Mouse (Mus musculus) hindbrain, embryonic 13.5 days (tissue): ENCODE measurements around the gene Tgfbr3l. TPM values are rescaled to one million over a fixed set of nuclear protein-coding genes. Genes with fewer than 3 reads are reported as not detected.

Experiments
- ATAC-seq: fragments of 200-750 bp; cut with Nextera tagmentation; 2 replicates; pipeline ENCODE4 v1.8.0; 2017; ENCODE audit warnings: moderate TSS enrichment; ENCODE audit not compliant: low FRiP score
- H3K27ac ChIP-seq: fragments of 300-500 bp; sonication (generic); 2 replicates; pipeline ENCODE4 v1.5.1; 2015; ENCODE audit warnings: inconsistent platforms, mild to moderate bottlenecking, moderate library complexity
- H3K27me3 ChIP-seq: fragments of 300-500 bp; sonication (generic); 2 replicates; pipeline ENCODE4 v1.6.1; 2015; ENCODE audit warnings: mild to moderate bottlenecking, inconsistent platforms
- H3K36me3 ChIP-seq: fragments of 300-500 bp; sonication (generic); 2 replicates; pipeline ENCODE4 v1.6.1; 2015; ENCODE audit warnings: mild to moderate bottlenecking, inconsistent platforms
- H3K4me1 ChIP-seq: fragments of 300-500 bp; sonication (generic); replicated peaks from 2 replicates; pipeline ENCODE4 v1.6.1; 2015; ENCODE audit warnings: inconsistent platforms
- H3K4me2 ChIP-seq: fragments of 300-500 bp; sonication (generic); 2 replicates; pipeline ENCODE4 v1.6.1; 2015; ENCODE audit warnings: inconsistent platforms, mild to moderate bottlenecking, moderate library complexity
- H3K4me3 ChIP-seq: fragments of 300-500 bp; sonication (generic); 2 replicates; pipeline ENCODE4 v1.5.1; 2015; ENCODE audit warnings: mild to moderate bottlenecking, inconsistent platforms
- H3K9ac ChIP-seq: fragments of 300-500 bp; sonication (generic); 2 replicates; pipeline ENCODE4 v1.6.1; 2015; ENCODE audit warnings: mild to moderate bottlenecking, inconsistent platforms
- H3K9me3 ChIP-seq: fragments of 300-500 bp; sonication (generic); 2 replicates; pipeline ENCODE4 v1.6.1; 2016; ENCODE audit warnings: inconsistent platforms
- WGBS: fragments of 180-500 bp; shearing (Covaris S2); methylation state at CpG from one replicate; pipeline ENCODE4 v1.1.7; 2015; 5-methylcytosine and 5-hydroxymethylcytosine counted together
- polyA plus RNA-seq: library from polyadenylated mRNA; unstranded; fragments of >200 nt; fragmentation: Nextera tagmentation; extraction: Ambion mirVana; gene quantifications from 2 replicates; pipeline ENCODE4 v1.2.1, GENCODE M21; 2015

Tgfbr3l gene
- polyA plus RNA-seq, 1 experiment from 2014 or later: 5.2 TPM

DNA sequence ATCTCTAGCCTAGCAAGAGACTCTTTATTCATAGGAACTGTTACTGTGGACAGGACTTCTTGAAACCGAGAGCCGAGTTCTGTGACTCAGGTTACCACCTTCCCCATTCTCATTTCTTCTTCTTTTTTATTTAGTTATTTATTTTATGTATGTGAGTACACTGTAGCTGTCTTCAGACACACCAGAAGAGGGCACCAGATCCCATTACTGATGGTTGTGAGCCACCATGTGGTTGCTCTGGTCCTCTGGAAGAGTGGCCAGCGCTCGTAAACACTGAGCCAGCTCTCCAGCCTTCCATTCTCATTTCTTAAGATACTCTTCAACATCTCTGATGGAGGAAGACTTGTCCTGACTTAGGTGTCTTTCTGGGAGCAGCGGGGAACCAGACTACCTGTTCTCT, 44.7 kb downstream of the Tgfbr3l start:
- H3K4me2 ChIP-seq: no peak overlapping the region
- ATAC-seq: no peak
- H3K4me3 ChIP-seq: no peak overlapping the region
- no peaks in the 10 kb centered on the region for H3K27me3 ChIP-seq
- H3K4me1 ChIP-seq: no peaks in the 10 kb centered on the region
- H3K36me3 ChIP-seq: peaks cover 77% of the 10 kb centered on the region
- H3K9ac ChIP-seq: no peak overlapping the region
- H3K27ac ChIP-seq: no peak overlapping the region
- WGBS: 92% methylated on average over 5 of the region's 5 CpGs
- no peaks in the 10 kb centered on the region for H3K9me3 ChIP-seq

DNA sequence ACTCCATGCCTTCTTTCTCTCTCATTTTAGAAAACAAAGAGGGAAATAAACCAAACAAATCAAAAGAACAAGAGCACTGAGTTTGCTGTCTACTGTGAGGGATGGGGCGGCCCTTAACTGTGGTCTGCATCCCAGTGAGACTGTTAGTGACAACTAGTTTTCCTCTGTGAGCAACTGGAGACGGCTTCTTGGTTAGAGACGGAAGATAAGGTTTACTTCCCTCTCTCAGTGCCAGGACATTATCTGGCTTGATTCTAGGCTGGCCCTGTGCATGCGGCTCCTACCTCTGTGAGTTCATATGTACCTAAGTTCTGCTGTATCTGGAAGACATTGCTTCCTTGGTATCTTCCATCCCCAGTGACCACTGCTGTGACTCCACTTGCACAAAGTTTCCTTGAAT, 49.8 kb downstream of the Tgfbr3l start:
- no peaks in the 10 kb centered on the region for H3K9me3 ChIP-seq
- H3K4me1 ChIP-seq: no peaks in the 10 kb centered on the region
- H3K36me3 ChIP-seq: peaks cover 91% of the 10 kb centered on the region
- WGBS: 97% methylated on average over 4 of the region's 4 CpGs
- no peak overlapping the region for H3K9ac ChIP-seq
- ATAC-seq: no peak
- H3K4me2 ChIP-seq: no peak overlapping the region
- no peaks in the 10 kb centered on the region for H3K27me3 ChIP-seq
- H3K4me3 ChIP-seq: no peak overlapping the region
- no peak overlapping the region for H3K27ac ChIP-seq

Other genes starting within 250 kb of the Tgfbr3l start
- not detected in 2 replicates for gene Cd209f, start 142.4 kb upstream of the Tgfbr3l start, polyA plus RNA-seq
- gene Cd209g, start 114.1 kb upstream of the Tgfbr3l start, polyA plus RNA-seq: not detected in 2 replicates
- 93.5 and 93.7 TPM in 2 replicates for gene Evi5l, start 81.6 kb upstream of the Tgfbr3l start, polyA plus RNA-seq
- gene Prr36, start 30.8 kb upstream of the Tgfbr3l start, polyA plus RNA-seq: 40.2 and 47.7 TPM in 2 replicates
- gene Lrrc8e, start 21.4 kb upstream of the Tgfbr3l start, polyA plus RNA-seq: not detected in 2 replicates
- 28.5 and 30.8 TPM in 2 replicates for gene Map2k7, start 9.5 kb upstream of the Tgfbr3l start, polyA plus RNA-seq
- 1.00 and 1.7 TPM in 2 replicates for gene Gm49320, start 9.3 kb upstream of the Tgfbr3l start, polyA plus RNA-seq
- 62.1 and 65.2 TPM in 2 replicates for gene Snapc2, start 4.9 kb downstream of the Tgfbr3l start, polyA plus RNA-seq
- 281 and 287 TPM in 2 replicates for gene Ctxn1, start 11.1 kb downstream of the Tgfbr3l start, polyA plus RNA-seq
- gene Timm44, start 27.7 kb downstream of the Tgfbr3l start, polyA plus RNA-seq: 41.5 and 42.6 TPM in 2 replicates
- gene Ccl25, start 77.0 kb downstream of the Tgfbr3l start, polyA plus RNA-seq: 22.3 and 24.9 TPM in 2 replicates
- gene Elavl1, start 77.2 kb downstream of the Tgfbr3l start, polyA plus RNA-seq: 121 and 127 TPM in 2 replicates
- gene Cers4, start 244.8 kb downstream of the Tgfbr3l start, polyA plus RNA-seq: 40.5 and 40.6 TPM in 2 replicates